Mouse (Mus musculus) lung, postnatal 0 days (tissue): ENCODE measurements around the gene Epb41.

ENCODE experiments used
- CTCF ChIP-seq: IDR thresholded peaks from 2 replicates; pipeline ENCODE4 v1.5.1; 2016; ENCODE audit warnings: antibody characterized with exemption, mild to moderate bottlenecking
- EP300 ChIP-seq: IDR thresholded peaks from 2 replicates; pipeline ENCODE4 v1.6.1; 2016; ENCODE audit warnings: antibody characterized with exemption, mild to moderate bottlenecking, control low read depth

- TF ChIP-seq CTCF, result no peak
- TF ChIP-seq EP300, result no peak
Measured at GRCm38 (mm10) chr4:132077445-132077844, 2.3 kb upstream of the Epb41 start.
